Mouse (Mus musculus) testis, postnatal 10 days (tissue): ENCODE measurements around the gene Igfbp2.

Experiments used
- DNase-seq: peaks from one replicate; pipeline ENCODE4 v3.0.0; 2021; ENCODE audit warnings: low spot score

Gene Igfbp2

DNA sequence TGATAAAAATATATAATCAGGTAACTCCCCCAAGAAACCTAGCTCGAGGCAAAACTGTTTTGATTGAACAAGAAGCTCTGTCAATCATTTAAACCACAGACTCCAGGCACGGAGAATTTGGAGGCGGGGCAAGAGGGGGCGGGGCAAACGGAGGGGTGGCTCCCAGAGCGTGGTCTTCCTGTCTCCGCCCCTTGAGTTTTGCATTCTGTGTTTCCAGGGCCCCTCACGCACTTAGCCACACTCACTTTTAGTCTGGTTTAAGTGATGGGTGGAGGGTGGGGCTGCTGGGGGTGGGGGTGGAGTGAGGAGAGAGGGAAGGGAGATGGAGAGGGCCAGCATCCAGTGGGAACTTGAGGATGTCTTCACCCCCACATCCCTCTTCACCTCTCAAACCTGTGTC, 48.2 kb downstream of the Igfbp2 start:
- DNase-seq: peak; percentile 77

DNA sequence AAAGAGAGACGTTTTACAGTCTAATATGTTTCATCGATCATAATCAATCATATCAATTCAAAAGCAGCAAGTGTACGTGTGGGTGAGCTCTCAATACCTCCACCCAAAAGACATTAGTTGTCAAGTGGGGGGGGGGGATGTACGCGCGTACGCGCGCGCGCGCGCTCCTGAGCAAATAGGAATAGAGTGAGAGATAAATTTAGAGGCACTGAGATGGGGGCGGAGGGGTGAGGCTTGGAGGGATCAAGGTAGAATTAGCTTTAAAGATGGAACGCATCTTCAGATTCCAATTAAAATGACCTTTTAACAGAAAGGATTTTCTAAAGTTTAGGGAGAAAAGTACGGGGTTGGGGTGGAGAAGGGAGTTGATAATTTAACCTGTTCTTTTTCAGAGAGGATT, 48.8 kb downstream of the Igfbp2 start:
- DNase-seq: no peak

- DNase-seq: no peak
Measured at GRCm38 (mm10) chr1:72873511-72874286, 49.4 kb downstream of the Igfbp2 start.

- DNase-seq: peak; percentile 83
Measured at GRCm38 (mm10) chr1:72874287-72875211, 50.2 kb downstream of the Igfbp2 start, which contains the start of gene Igfbp5. Gene Igfbp5, minus strand, starts transcription at chr1:72874884.

- no peak for DNase-seq
Measured at GRCm38 (mm10) chr1:72875708-72876107, 51.4 kb downstream of the Igfbp2 start.

DNA sequence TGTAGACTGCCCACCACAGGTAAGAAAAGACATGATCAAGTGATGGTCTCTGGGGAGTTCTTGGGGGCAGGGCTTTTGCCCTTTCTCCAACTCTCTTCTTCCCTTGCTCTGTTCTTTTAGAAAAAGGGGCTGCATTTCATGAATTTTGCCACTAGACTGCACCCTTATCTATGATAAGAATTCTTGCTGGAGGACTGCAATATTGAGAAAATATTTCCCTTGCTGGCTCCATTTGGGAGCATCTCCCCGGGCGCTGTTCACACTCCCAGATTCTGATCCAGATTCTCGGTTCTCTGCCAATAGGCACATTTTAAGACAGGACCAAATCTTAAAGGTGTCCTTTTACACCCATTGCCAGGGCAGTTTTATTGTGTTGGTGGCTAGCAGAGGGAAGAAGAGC, 51.8 kb downstream of the Igfbp2 start:
- no peak for DNase-seq

GRCm38 (mm10) chr1:72877892-72878291, 53.6 kb downstream of the Igfbp2 start:
- DNase-seq: no peak

DNA sequence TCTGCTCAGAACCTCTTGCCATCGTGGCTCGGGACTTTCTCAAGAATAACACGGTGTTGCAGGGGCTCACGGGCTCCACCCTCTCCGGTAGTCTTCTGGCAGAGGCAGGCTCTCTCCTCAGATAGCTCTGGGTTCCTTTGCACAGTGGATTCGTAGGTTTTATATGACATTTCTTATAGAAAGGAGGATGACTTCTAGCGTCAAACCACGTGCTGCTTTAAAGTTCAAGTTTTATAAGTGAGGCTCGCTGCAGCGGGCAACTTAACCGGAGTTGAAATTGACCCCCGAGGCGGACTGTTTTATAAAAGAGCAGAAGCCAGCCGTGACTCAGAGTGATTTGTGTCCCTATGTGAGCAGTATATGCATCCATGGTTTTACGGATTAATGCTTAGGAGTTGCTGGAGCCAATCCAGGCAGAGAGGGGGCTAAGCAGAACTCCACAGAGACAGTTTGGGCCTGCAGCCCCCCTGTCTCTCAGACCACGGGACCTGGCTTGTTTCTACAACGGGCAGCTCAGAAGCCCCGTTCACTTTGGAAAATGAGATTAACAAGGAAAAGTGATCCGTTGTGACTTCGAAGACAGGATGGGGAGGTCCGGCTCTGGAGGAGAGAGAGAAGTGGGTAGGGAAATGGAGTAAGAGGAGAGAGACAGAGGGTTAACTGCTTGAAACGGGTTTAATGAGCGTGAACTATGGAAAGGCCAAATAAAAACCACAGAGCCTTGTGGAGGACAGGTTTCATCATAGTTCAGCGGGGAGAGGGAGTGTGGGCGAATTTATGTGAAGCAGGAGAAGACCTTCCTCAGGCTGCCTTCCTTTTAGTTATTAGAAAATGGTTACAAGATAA, 54.4 kb downstream of the Igfbp2 start:
- no peak for DNase-seq

GRCm38 (mm10) chr1:72879319-72879634, 55.0 kb downstream of the Igfbp2 start:
- no peak for DNase-seq

DNA sequence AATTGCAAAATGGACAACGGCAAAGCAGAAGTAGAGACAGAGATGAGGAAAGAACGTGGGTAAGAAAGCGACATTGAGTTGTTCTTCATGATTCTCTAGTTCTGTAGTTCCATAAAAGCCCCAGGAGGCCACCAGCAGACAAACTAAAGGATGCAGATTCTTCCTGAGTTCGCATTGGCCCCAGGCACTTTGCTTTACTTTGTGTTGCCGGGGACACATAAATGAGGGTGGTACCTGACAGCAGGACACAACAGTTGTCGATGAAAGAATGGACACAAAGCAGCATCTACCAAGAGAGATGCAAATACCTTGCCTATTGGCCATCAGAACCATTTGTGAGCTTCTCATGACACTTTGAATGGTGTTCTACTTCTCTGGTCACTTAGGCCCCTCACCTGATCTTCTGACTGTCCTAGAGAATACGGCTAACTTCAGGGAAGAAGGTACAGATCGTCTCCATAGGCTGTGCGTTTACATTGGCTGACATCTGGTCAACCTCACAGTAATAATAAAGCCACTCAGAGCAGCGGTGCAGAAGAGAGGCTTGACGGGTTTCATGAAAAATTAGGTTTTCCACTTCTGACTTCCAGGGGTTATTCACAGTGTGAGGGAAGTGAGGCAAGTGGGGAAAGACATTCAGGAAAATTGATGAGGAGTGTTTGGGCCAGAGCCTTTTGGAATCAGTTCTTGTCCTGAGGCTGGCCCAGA, 61.0 kb downstream of the Igfbp2 start:
- no peak for DNase-seq

GRCm38 (mm10) chr1:72885819-72886169, 61.5 kb downstream of the Igfbp2 start:
- no peak for DNase-seq

GRCm38 (mm10) chr1:72887910-72888309, 63.6 kb downstream of the Igfbp2 start:
- DNase-seq: no peak

- DNase-seq: no peak
Measured at GRCm38 (mm10) chr1:72895821-72896220, 71.5 kb downstream of the Igfbp2 start.
